Mouse (Mus musculus): ENCODE results near the gene Olfr1412.

DNA sequence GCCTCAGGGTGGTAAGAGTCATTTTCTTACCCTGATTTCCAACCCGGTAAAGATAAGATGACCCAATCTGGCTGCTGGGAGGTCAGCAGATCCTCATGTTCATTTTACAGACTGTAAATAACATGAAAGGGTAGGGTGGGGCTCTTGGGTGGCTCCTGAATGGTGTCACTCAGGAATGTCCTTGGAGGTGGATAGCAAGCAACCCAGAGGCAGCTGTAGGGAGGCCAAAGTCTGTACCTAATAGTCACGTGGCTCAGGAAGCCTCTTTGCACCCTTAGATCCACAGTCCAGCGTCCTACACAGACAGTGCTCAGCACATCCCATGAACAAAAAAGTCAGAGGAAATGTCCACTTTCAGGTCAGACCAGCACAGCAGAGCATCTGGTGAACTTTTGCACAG lies 10.4 kb downstream of the Olfr1412 start:
- TF ChIP-seq CTCF (IDR thresholded peaks at IDR 0.05; ENCODE audit: low read depth) (no peak), EP300 (IDR thresholded peaks at IDR 0.05; ENCODE audit: low read depth) (no peak)
